Comparison of ENCODE assay signal across 8 mouse cellular contexts in the genomic region with DNA sequence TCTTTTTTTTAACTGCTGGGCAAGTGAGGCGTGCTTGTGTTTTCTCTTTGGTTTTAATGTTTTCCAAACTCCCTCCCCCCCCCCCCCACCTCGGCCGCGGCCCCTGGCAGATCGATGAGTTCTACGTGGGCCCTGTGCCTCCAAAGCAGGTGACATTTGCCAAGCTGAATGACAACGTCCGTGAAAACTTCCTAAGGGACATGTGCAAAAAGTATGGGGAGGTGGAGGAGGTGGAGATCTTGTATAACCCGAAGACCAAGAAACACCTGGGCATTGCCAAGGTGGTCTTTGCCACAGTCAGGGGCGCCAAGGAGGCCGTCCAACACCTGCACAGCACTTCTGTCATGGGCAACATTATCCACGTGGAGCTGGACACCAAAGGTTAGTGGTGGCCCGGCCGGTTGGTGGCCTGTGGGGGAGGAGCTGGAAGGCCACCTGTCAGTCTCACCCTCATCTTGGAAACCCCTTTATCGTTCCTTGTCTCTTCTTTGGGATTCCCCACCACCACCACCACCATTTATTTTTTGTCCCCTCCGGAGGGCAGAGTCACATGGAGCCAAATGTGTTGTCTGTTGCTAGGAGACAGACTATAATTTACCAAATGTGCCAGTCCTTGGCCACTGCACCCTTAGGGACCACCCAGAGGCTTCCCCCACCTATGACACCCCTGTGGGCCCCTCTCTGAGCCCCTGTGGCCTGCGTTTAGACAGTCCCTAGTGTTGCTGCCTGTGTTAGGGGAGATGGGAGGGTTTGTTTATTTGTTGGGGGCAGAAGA. TPM values are rescaled to one million over a fixed set of nuclear protein-coding genes. Genes with fewer than 3 reads are reported as not detected.
DNase-seq lines count a peak whose midpoint lies in the region; ATAC-seq and TF ChIP-seq lines count a peak whose summit lies in the region.

No protein-coding gene starts in this region.

- 10% methylated on average over 17 of the region's 17 CpGs for WGBS in spleen, adult 2 months
- WGBS in intestine, postnatal 0 days: 4% methylated on average over 17 of the region's 17 CpGs
- WGBS in neural tube, embryonic 14.5 days: 5% methylated on average over 17 of the region's 17 CpGs

- no peak for TF ChIP-seq POLR2A in spleen, adult 2 months (IDR thresholded peaks at IDR 0.05; ENCODE audit: low read depth, low read length)

- peak; percentile 45 for DNase-seq in cerebellum, adult 11 months
- no peak for DNase-seq in cerebellum, postnatal 36 days
- DNase-seq in spleen, adult 2 months (ENCODE audit: low read depth in 1 of 2, low spot score in 2 of 2): no peak
- no peak for DNase-seq in spleen, adult 18-20 months
- no peak for DNase-seq in gastrocnemius, postnatal 14 days
- no peak for DNase-seq in MN1 (ENCODE audit: low spot score)

- no peak for ATAC-seq in intestine, postnatal 0 days
- ATAC-seq in neural tube, embryonic 14.5 days (ENCODE audit: low read depth): no peak

- H3K36me3 ChIP-seq in spleen, adult 2 months (ENCODE audit: control insufficient read depth, insufficient read depth, low read length): peaks cover 25% of the 10 kb centered on the region
- peaks cover 29% of the 10 kb centered on the region for H3K36me3 ChIP-seq in intestine, postnatal 0 days (ENCODE audit: control insufficient read depth, insufficient read depth)
- peaks cover 28% of the 10 kb centered on the region for H3K36me3 ChIP-seq in neural tube, embryonic 14.5 days (ENCODE audit: control insufficient read depth, insufficient read depth, low read length)

- no peaks in the 10 kb centered on the region for H3K9me3 ChIP-seq in intestine, postnatal 0 days (ENCODE audit: control insufficient read depth)
- no peaks in the 10 kb centered on the region for H3K9me3 ChIP-seq in neural tube, embryonic 14.5 days (ENCODE audit: control insufficient read depth, low read length)

- H3K4me2 ChIP-seq in intestine, postnatal 0 days (replicated peaks; ENCODE audit: low read depth): peak overlapping the region; percentile 98
- H3K4me2 ChIP-seq in neural tube, embryonic 14.5 days (ENCODE audit: low read depth, low read length): peak overlapping the region; percentile 100

- H3K9ac ChIP-seq in intestine, postnatal 0 days (ENCODE audit: low read depth, low read length): peak overlapping the region; percentile 99; the same call in 1 of the 2 replicates
- peak overlapping the region; percentile 100; the same call in 1 of the 2 replicates for H3K9ac ChIP-seq in neural tube, embryonic 14.5 days (replicated peaks; ENCODE audit: low read depth, low read length)

- no peak for TF ChIP-seq CTCF in spleen, adult 2 months (IDR thresholded peaks at IDR 0.05; ENCODE audit: extremely low read depth, insufficient read depth, insufficient read length, insufficient replicate concordance)
- no peak for TF ChIP-seq CTCF in intestine, postnatal 0 days (IDR thresholded peaks at IDR 0.05; ENCODE audit: low read depth)

- peaks cover 12% of the 10 kb centered on the region; the same call in 1 of the 2 replicates for H3K4me1 ChIP-seq in spleen, adult 2 months (ENCODE audit: control insufficient read depth, insufficient read depth, insufficient read length)
- H3K4me1 ChIP-seq in intestine, postnatal 0 days (replicated peaks; ENCODE audit: control insufficient read depth, insufficient read depth, low read length): 0 out of 2 replicates have a peak, but pooled peaks cover 5% of the 10 kb centered on the region
- peaks cover 41% of the 10 kb centered on the region for H3K4me1 ChIP-seq in neural tube, embryonic 14.5 days (ENCODE audit: control insufficient read depth, insufficient read depth, low read length)

- peak overlapping the region; percentile 17; the same call in 1 of the 2 replicates for H3K27ac ChIP-seq in spleen, adult 2 months (ENCODE audit: insufficient read depth, low read length)
- H3K27ac ChIP-seq in intestine, postnatal 0 days (ENCODE audit: low read depth, low read length): peak overlapping the region; percentile 96
- no peak overlapping the region; the same call in 1 of the 2 replicates for H3K27ac ChIP-seq in neural tube, embryonic 14.5 days (ENCODE audit: low read depth, low read length)

- intact Hi-C loops in gastrocnemius, postnatal 14 days (cut with DNase I; ENCODE audit: low total_unique reads): no loop called here

- no peaks in the 10 kb centered on the region for H3K27me3 ChIP-seq in spleen, adult 2 months (ENCODE audit: control insufficient read depth, insufficient read depth, low read length)
- H3K27me3 ChIP-seq in intestine, postnatal 0 days (replicated peaks; ENCODE audit: control insufficient read depth, insufficient read depth, low read length): no peaks in the 10 kb centered on the region
- no peaks in the 10 kb centered on the region for H3K27me3 ChIP-seq in neural tube, embryonic 14.5 days (ENCODE audit: control insufficient read depth, insufficient read depth, low read length)

- peak overlapping the region; percentile 47 for H3K4me3 ChIP-seq in spleen, adult 2 months (ENCODE audit: extremely low read depth, insufficient read depth, insufficient read length)
- H3K4me3 ChIP-seq in intestine, postnatal 0 days (ENCODE audit: low read depth, low read length): peak overlapping the region; percentile 86
- peak overlapping the region; percentile 92 for H3K4me3 ChIP-seq in neural tube, embryonic 14.5 days (ENCODE audit: low read depth, low read length)

RNA-seq across cellular contexts. Expression of gene Setd1b, which starts 2.2 kb away (rescaled TPM):
- 20.5 and 23.2 TPM in 2 replicates for polyA plus RNA-seq in spleen, adult 2 months (2012; rRNA removed)
- 5.4 and 6.7 TPM in 2 replicates for polyA plus RNA-seq in intestine, postnatal 0 days (2015; fragmentation: Nextera tagmentation; extraction: Ambion mirVana)
- polyA plus RNA-seq in neural tube, embryonic 14.5 days (2014; fragmentation: Nextera tagmentation; extraction: Ambion mirVana): 13.0 and 15.9 TPM in 2 replicates
- 10 to 100 TPM; 10.5 to 11.2 TPM for total RNA-seq in gastrocnemius, postnatal 14 days (2021)

RNA-seq across cellular contexts. Expression of gene Rhof, which starts 11.7 kb away (rescaled TPM):
- 70.7 and 72.5 TPM in 2 replicates for polyA plus RNA-seq in spleen, adult 2 months (2012; rRNA removed)
- 17.0 TPM in 2 replicates for polyA plus RNA-seq in intestine, postnatal 0 days (2015; fragmentation: Nextera tagmentation; extraction: Ambion mirVana)
- polyA plus RNA-seq in neural tube, embryonic 14.5 days (2014; fragmentation: Nextera tagmentation; extraction: Ambion mirVana): 8.9 and 13.1 TPM in 2 replicates
- under 1 TPM; 0.27 to 0.51 TPM for total RNA-seq in gastrocnemius, postnatal 14 days (2021)

RNA-seq across cellular contexts. Expression of gene Psmd9, which starts 25.1 kb away (rescaled TPM):
- 13.3 and 19.5 TPM in 2 replicates for polyA plus RNA-seq in spleen, adult 2 months (2012; rRNA removed)
- polyA plus RNA-seq in intestine, postnatal 0 days (2015; fragmentation: Nextera tagmentation; extraction: Ambion mirVana): 50.9 and 57.5 TPM in 2 replicates
- polyA plus RNA-seq in neural tube, embryonic 14.5 days (2014; fragmentation: Nextera tagmentation; extraction: Ambion mirVana): 63.9 and 78.7 TPM in 2 replicates
- total RNA-seq in gastrocnemius, postnatal 14 days (2021): 10 to 100 TPM; 19.2 to 19.5 TPM

RNA-seq across cellular contexts. Expression of gene Hpd, which starts 38.4 kb away (rescaled TPM):
- 0.19 and 0.37 TPM in 2 replicates for polyA plus RNA-seq in spleen, adult 2 months (2012; rRNA removed)
- 3.9 and 4.7 TPM in 2 replicates for polyA plus RNA-seq in intestine, postnatal 0 days (2015; fragmentation: Nextera tagmentation; extraction: Ambion mirVana)
- polyA plus RNA-seq in neural tube, embryonic 14.5 days (2014; fragmentation: Nextera tagmentation; extraction: Ambion mirVana): not detected in 2 replicates
- not detected for total RNA-seq in gastrocnemius, postnatal 14 days (2021)
